Mouse (Mus musculus) kidney, postnatal 4 days (tissue): ENCODE measurements around the gene Lkaaear1.

Experiments
- DNase-seq, 2 experiments: peaks; one replicate each; pipeline ENCODE4 v3.0.0; 2021; ENCODE audit warnings: mixed read lengths in 2 of 2

The Lkaaear1 gene

GRCm38 (mm10) chr2:181698241-181698640 lies at the start of gene Lkaaear1:
TSS of gene Lkaaear1 (minus strand) at chr2:181698442.
- DNase-seq = no peak

- peak in 1 of 2 experiments; percentile 4 for DNase-seq
Measured at GRCm38 (mm10) chr2:181730051-181730450, 31.8 kb upstream of the Lkaaear1 start.

- no peak for DNase-seq
Measured at GRCm38 (mm10) chr2:181727659-181728262, 29.5 kb upstream of the Lkaaear1 start.

- DNase-seq = peak; percentile 52 to 62
Measured at GRCm38 (mm10) chr2:181722213-181722612, 24.0 kb upstream of the Lkaaear1 start.

GRCm38 (mm10) chr2:181721200-181721599 lies 23.0 kb upstream of the Lkaaear1 start:
- no peak for DNase-seq

- no peak for DNase-seq
Measured at GRCm38 (mm10) chr2:181720061-181720460, 21.8 kb upstream of the Lkaaear1 start.

- DNase-seq = no peak
Measured at GRCm38 (mm10) chr2:181716991-181717390, 18.7 kb upstream of the Lkaaear1 start.

GRCm38 (mm10) chr2:181715382-181715781 lies 17.1 kb upstream of the Lkaaear1 start:
- no peak for DNase-seq

- DNase-seq = no peak
Measured at GRCm38 (mm10) chr2:181714903-181715326, 16.7 kb upstream of the Lkaaear1 start, which contains the start of gene Oprl1. TSS of gene Oprl1 (plus strand) at chr2:181715016.

- no peak for DNase-seq
Measured at GRCm38 (mm10) chr2:181713749-181714148, 15.5 kb upstream of the Lkaaear1 start.

- no peak for DNase-seq
Measured at GRCm38 (mm10) chr2:181706668-181707067, 8.4 kb upstream of the Lkaaear1 start.

- no peak for DNase-seq
Measured at GRCm38 (mm10) chr2:181696801-181697420, 1.3 kb downstream of the Lkaaear1 start.

GRCm38 (mm10) chr2:181695776-181696175 lies 2.5 kb downstream of the Lkaaear1 start:
- DNase-seq = no peak

GRCm38 (mm10) chr2:181694581-181694980 lies 3.7 kb downstream of the Lkaaear1 start:
- DNase-seq = no peak

- peak; percentile 83 to 88 for DNase-seq
Measured at GRCm38 (mm10) chr2:181693339-181694280, 4.6 kb downstream of the Lkaaear1 start, which contains the start of gene Rgs19. TSS of gene Rgs19 (minus strand) at chr2:181693977.

GRCm38 (mm10) chr2:181692304-181692703 lies 5.9 kb downstream of the Lkaaear1 start:
- DNase-seq = no peak

- DNase-seq = no peak
Measured at GRCm38 (mm10) chr2:181691571-181691970, 6.7 kb downstream of the Lkaaear1 start.

- no peak for DNase-seq
Measured at GRCm38 (mm10) chr2:181691083-181691482, 7.2 kb downstream of the Lkaaear1 start.

- DNase-seq = no peak
Measured at GRCm38 (mm10) chr2:181689466-181690160, 8.6 kb downstream of the Lkaaear1 start.

GRCm38 (mm10) chr2:181687586-181687985 lies 10.7 kb downstream of the Lkaaear1 start:
- DNase-seq = no peak

- no peak for DNase-seq
Measured at GRCm38 (mm10) chr2:181685686-181686085, 12.6 kb downstream of the Lkaaear1 start.

GRCm38 (mm10) chr2:181684713-181685112 lies 13.5 kb downstream of the Lkaaear1 start:
- no peak for DNase-seq

GRCm38 (mm10) chr2:181683381-181683780 lies 14.9 kb downstream of the Lkaaear1 start:
- DNase-seq = no peak
